Mouse (Mus musculus) bone marrow macrophage, adult 2 months (primary cell): ENCODE data around the gene Ism2.

Experiments used
- CTCF ChIP-seq: IDR thresholded peaks from 2 replicates; pipeline ENCODE4 v1.5.1; 2012; ENCODE audit warnings: low read depth, mild to moderate bottlenecking, low read length, moderate library complexity
- POLR2A ChIP-seq: IDR thresholded peaks from 2 replicates; pipeline ENCODE4 v1.6.1; 2012; ENCODE audit warnings: mild to moderate bottlenecking, low read depth, low read length, borderline replicate concordance

GRCm38 (mm10) chr12:87305767-87306583 lies 6.5 kb upstream of the Ism2 start:
- no peak for TF ChIP-seq CTCF
- TF ChIP-seq POLR2A: no peak
